Mouse (Mus musculus) liver, embryonic 11.5 days (tissue): ENCODE data around the gene Arcn1. TPM values are rescaled to one million over a fixed set of nuclear protein-coding genes. Genes with fewer than 3 reads are reported as not detected.

Source experiments
- ATAC-seq: fragments of 200-750 bp; cut with Nextera tagmentation; replicated peaks from 2 replicates; pipeline ENCODE4 v1.8.0; 2017; ENCODE audit warnings: moderate number of reproducible peaks, mild to moderate bottlenecking, moderate TSS enrichment, moderate library complexity; ENCODE audit not compliant: low FRiP score
- DNase-seq: peaks from one replicate; pipeline ENCODE4 v3.0.0-alpha.2; 2017; ENCODE audit warnings: low spot score
- H3K27ac ChIP-seq: fragments of 300-500 bp; sonication (generic); 2 replicates; pipeline ENCODE4 v1.5.1; 2014; ENCODE audit warnings: mild to moderate bottlenecking, low read depth, low read length, control low read depth
- H3K27me3 ChIP-seq: fragments of 300-500 bp; sonication (generic); replicated peaks from 2 replicates; pipeline ENCODE4 v1.6.1; 2014; ENCODE audit warnings: low read length, mixed read lengths; ENCODE audit not compliant: control insufficient read depth, insufficient read depth
- H3K36me3 ChIP-seq: fragments of 300-500 bp; sonication (generic); 2 replicates; pipeline ENCODE4 v1.6.1; 2014; ENCODE audit warnings: mild to moderate bottlenecking, low read length, moderate library complexity, mixed read lengths; ENCODE audit not compliant: control insufficient read depth, insufficient read depth
- H3K4me1 ChIP-seq: fragments of 300-500 bp; sonication (generic); replicated peaks from 2 replicates; pipeline ENCODE4 v1.6.1; 2014; ENCODE audit warnings: low read length, mixed read lengths; ENCODE audit not compliant: control insufficient read depth, insufficient read depth
- H3K4me2 ChIP-seq: fragments of 300-500 bp; sonication (generic); 2 replicates; pipeline ENCODE4 v1.6.1; 2014; ENCODE audit warnings: mild to moderate bottlenecking, control low read depth, moderate library complexity
- H3K4me3 ChIP-seq: fragments of 300-500 bp; sonication (generic); 2 replicates; pipeline ENCODE4 v1.5.1; 2014; ENCODE audit warnings: low read depth, low read length, control low read depth
- H3K9ac ChIP-seq: fragments of 300-500 bp; sonication (generic); 2 replicates; pipeline ENCODE4 v1.6.1; 2014; ENCODE audit warnings: low read depth, low read length, control low read depth
- H3K9me3 ChIP-seq: fragments of 300-500 bp; sonication (generic); 2 replicates; pipeline ENCODE4 v1.6.1; 2016; ENCODE audit warnings: low read length, inconsistent platforms, mixed read lengths; ENCODE audit not compliant: control insufficient read depth
- WGBS: fragments of 180-500 bp; shearing (Covaris S2); extraction: QIAGEN DNeasy Blood & Tissue Kit; methylation state at CpG from one replicate; pipeline ENCODE4 v1.1.7; 2014; 5-methylcytosine and 5-hydroxymethylcytosine counted together
- polyA plus RNA-seq: library from polyadenylated mRNA; unstranded; fragments of >200 nt; fragmentation: Nextera tagmentation; extraction: Ambion mirVana; gene quantifications from 2 replicates; pipeline ENCODE4 v1.2.1, GENCODE M21; 2014

Gene Arcn1
- polyA plus RNA-seq, 1 experiment from 2014 or later, result 171 TPM

- 59% methylated on average over 2 of the region's 2 CpGs for WGBS
- no peak overlapping the region for H3K9ac ChIP-seq
- H3K4me2 ChIP-seq, result no peak overlapping the region
- no peaks in the 10 kb centered on the region for H3K27me3 ChIP-seq
- no peaks in the 10 kb centered on the region for H3K36me3 ChIP-seq
- ATAC-seq (no peak), DNase-seq (no peak)
- no peak overlapping the region for H3K27ac ChIP-seq
- no peaks in the 10 kb centered on the region for H3K9me3 ChIP-seq
- H3K4me1 ChIP-seq, result peaks cover 20% of the 10 kb centered on the region
- no peak overlapping the region for H3K4me3 ChIP-seq
Observed at GRCm38 (mm10) chr9:44724665-44725064, 43.0 kb downstream of the Arcn1 start.

- 72% methylated on average over 6 of the region's 6 CpGs for WGBS
- Histone ChIP-seq H3K27me3 (no peaks in the 10 kb centered on the region), H3K9ac (no peak overlapping the region), H3K27ac (no peak overlapping the region), H3K36me3 (no peaks in the 10 kb centered on the region), H3K4me2 (no peak overlapping the region), H3K4me3 (no peak overlapping the region), H3K4me1 (peaks cover 24% of the 10 kb centered on the region), H3K9me3 (no peaks in the 10 kb centered on the region)
- no peak for ATAC-seq
- DNase-seq, result no peak
Observed at GRCm38 (mm10) chr9:44724223-44724622, 43.4 kb downstream of the Arcn1 start.

GRCm38 (mm10) chr9:44723521-44724041 lies 44.1 kb downstream of the Arcn1 start:
- no peaks in the 10 kb centered on the region for H3K27me3 ChIP-seq
- no peak for ATAC-seq
- 0 out of 2 replicates have a peak overlapping the region, but pooled peaks have one; percentile 8 for H3K9ac ChIP-seq
- H3K36me3 ChIP-seq, result no peaks in the 10 kb centered on the region
- 66% methylated on average over 11 of the region's 11 CpGs for WGBS
- peak overlapping the region; percentile 45; the same call in 1 of the 2 replicates for H3K27ac ChIP-seq
- H3K4me2 ChIP-seq, result no peak overlapping the region
- H3K4me3 ChIP-seq, result no peak overlapping the region
- peaks cover 25% of the 10 kb centered on the region for H3K4me1 ChIP-seq
- no peak for DNase-seq
- no peaks in the 10 kb centered on the region for H3K9me3 ChIP-seq

- Histone ChIP-seq H3K9ac (no peak overlapping the region), H3K4me1 (peaks cover 25% of the 10 kb centered on the region), H3K36me3 (no peaks in the 10 kb centered on the region), H3K9me3 (no peaks in the 10 kb centered on the region), H3K27ac (no peak overlapping the region), H3K27me3 (no peaks in the 10 kb centered on the region), H3K4me3 (no peak overlapping the region), H3K4me2 (no peak overlapping the region)
- WGBS, result 29% methylated on average over 7 of the region's 7 CpGs
- DNase-seq, result no peak
- no peak for ATAC-seq
Observed at GRCm38 (mm10) chr9:44723008-44723407, 44.6 kb downstream of the Arcn1 start.

GRCm38 (mm10) chr9:44722575-44722974 lies 45.1 kb downstream of the Arcn1 start:
- WGBS, result 72% methylated on average over 7 of the region's 7 CpGs
- ATAC-seq (no peak), DNase-seq (no peak)
- Histone ChIP-seq H3K27ac (0 out of 2 replicates have a peak overlapping the region, but pooled peaks have one; percentile 39), H3K4me2 (no peak overlapping the region), H3K27me3 (no peaks in the 10 kb centered on the region), H3K36me3 (no peaks in the 10 kb centered on the region), H3K9me3 (no peaks in the 10 kb centered on the region), H3K4me3 (no peak overlapping the region), H3K4me1 (peaks cover 25% of the 10 kb centered on the region), H3K9ac (no peak overlapping the region)

GRCm38 (mm10) chr9:44721877-44722186 lies 45.8 kb downstream of the Arcn1 start:
- Histone ChIP-seq H3K27ac (no peak overlapping the region; the same call in 1 of the 2 replicates), H3K27me3 (no peaks in the 10 kb centered on the region), H3K4me3 (no peak overlapping the region), H3K36me3 (no peaks in the 10 kb centered on the region), H3K9me3 (no peaks in the 10 kb centered on the region), H3K4me2 (peak overlapping the region; percentile 87), H3K9ac (no peak overlapping the region), H3K4me1 (peaks cover 25% of the 10 kb centered on the region)
- no peak for DNase-seq
- no peak for ATAC-seq
- WGBS, result 73% methylated on average over 3 of the region's 3 CpGs

- Histone ChIP-seq H3K4me3 (peak overlapping the region; percentile 64), H3K9ac (peak overlapping the region; percentile 66), H3K27me3 (no peaks in the 10 kb centered on the region), H3K4me1 (peaks cover 29% of the 10 kb centered on the region), H3K9me3 (no peaks in the 10 kb centered on the region), H3K27ac (peak overlapping the region; percentile 54), H3K4me2 (peak overlapping the region; percentile 87), H3K36me3 (no peaks in the 10 kb centered on the region)
- DNase-seq, result peak; percentile 81
- peak; percentile 75 for ATAC-seq
- WGBS, result 1% methylated on average over 40 of the region's 40 CpGs
Observed at GRCm38 (mm10) chr9:44721154-44721876, 46.3 kb downstream of the Arcn1 start.

GRCm38 (mm10) chr9:44720358-44721153 lies 47.1 kb downstream of the Arcn1 start:
- Histone ChIP-seq H3K27ac (peak overlapping the region; percentile 54), H3K36me3 (no peaks in the 10 kb centered on the region), H3K4me1 (peaks cover 29% of the 10 kb centered on the region), H3K27me3 (no peaks in the 10 kb centered on the region), H3K4me3 (peak overlapping the region; percentile 64), H3K9me3 (no peaks in the 10 kb centered on the region), H3K9ac (peak overlapping the region; percentile 66), H3K4me2 (peak overlapping the region; percentile 87)
- 26% methylated on average over 9 of the region's 9 CpGs for WGBS
- DNase-seq (no peak), ATAC-seq (no peak)
